Mouse (Mus musculus): ENCODE measurements around the gene Rasgrp3. TPM values are rescaled to one million over a fixed set of nuclear protein-coding genes. Genes with fewer than 3 reads are reported as not detected.

The Rasgrp3 gene
- polyA plus RNA-seq, 1 experiment from 2014 or later: 11.4 TPM

DNA sequence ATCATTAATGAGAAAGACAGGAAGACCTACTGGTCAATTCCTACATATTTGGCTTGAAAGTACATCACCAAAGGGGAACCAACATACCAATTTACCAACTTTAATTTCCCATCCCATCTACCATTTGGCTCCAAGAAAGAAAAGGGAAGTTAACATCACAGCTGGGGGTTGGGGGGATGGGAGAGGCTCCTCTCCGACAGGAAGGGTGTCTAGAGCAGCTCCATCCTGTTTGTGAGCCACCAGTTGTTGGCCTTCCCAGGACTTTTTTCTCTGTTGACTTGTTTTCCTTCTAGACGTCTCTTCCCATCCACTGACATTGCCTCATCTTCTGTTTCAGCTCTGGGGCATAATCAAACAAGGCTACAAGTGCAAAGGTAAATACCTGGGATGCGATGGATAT, 88.1 kb downstream of the Rasgrp3 start:
- Histone ChIP-seq H3K9me3 (replicated peaks; ENCODE audit: control insufficient read depth, low read length) (no peaks in the 10 kb centered on the region), H3K36me3 (replicated peaks; ENCODE audit: control insufficient read depth, insufficient read depth, low read depth, low read length) (no peaks in the 10 kb centered on the region), H3K27ac (replicated peaks; ENCODE audit: low read depth, low read length) (no peak overlapping the region), H3K4me2 (ENCODE audit: low read depth, low read length) (no peak overlapping the region), H3K27me3 (ENCODE audit: control insufficient read depth, insufficient read depth, low read length) (no peaks in the 10 kb centered on the region), H3K4me3 (ENCODE audit: low read depth, low read length) (no peak overlapping the region), H3K9ac (replicated peaks; ENCODE audit: low read length) (no peak overlapping the region), H3K4me1 (ENCODE audit: control insufficient read depth, insufficient read depth, low read length) (no peaks in the 10 kb centered on the region)
- WGBS: 63% methylated on average over 3 of the region's 3 CpGs
- no peak for ATAC-seq (replicated peaks; ENCODE audit: insufficient number of reproducible peaks, low FRiP score, low TSS enrichment, low read depth)
- no peak for DNase-seq (ENCODE audit: low spot score)

DNA sequence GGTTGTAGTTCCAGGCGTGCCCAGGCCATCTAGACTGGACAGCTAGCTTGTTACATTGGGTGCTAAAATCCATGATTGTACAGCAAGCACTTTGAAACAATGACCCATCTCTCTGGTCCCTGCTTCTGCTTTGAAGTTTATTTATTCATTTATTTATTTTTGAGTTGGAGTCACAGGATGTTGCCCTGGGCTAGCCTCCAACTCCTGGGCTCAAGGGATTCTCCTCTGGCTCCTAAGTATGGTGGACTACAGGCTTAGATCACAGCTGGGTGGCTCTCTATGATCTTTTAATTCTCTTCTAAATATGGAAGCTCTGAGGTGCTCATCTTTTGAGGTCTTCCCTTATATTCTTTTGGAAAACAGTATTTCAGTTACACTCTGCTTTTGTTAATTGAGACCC, 90.7 kb downstream of the Rasgrp3 start:
- H3K27ac ChIP-seq (replicated peaks; ENCODE audit: low read depth, low read length): no peak overlapping the region
- no peaks in the 10 kb centered on the region for H3K9me3 ChIP-seq (replicated peaks; ENCODE audit: control insufficient read depth, low read length)
- no peak overlapping the region for H3K4me3 ChIP-seq (ENCODE audit: low read depth, low read length)
- no peak for DNase-seq (ENCODE audit: low spot score)
- WGBS: 88% methylated on average over 1 of the region's 1 CpGs
- ATAC-seq (replicated peaks; ENCODE audit: insufficient number of reproducible peaks, low FRiP score, low TSS enrichment, low read depth): no peak
- no peaks in the 10 kb centered on the region for H3K4me1 ChIP-seq (ENCODE audit: control insufficient read depth, insufficient read depth, low read length)
- no peak overlapping the region for H3K4me2 ChIP-seq (ENCODE audit: low read depth, low read length)
- H3K36me3 ChIP-seq (replicated peaks; ENCODE audit: control insufficient read depth, insufficient read depth, low read depth, low read length): no peaks in the 10 kb centered on the region
- no peak overlapping the region for H3K9ac ChIP-seq (replicated peaks; ENCODE audit: low read length)
- H3K27me3 ChIP-seq (ENCODE audit: control insufficient read depth, insufficient read depth, low read length): no peaks in the 10 kb centered on the region

DNA sequence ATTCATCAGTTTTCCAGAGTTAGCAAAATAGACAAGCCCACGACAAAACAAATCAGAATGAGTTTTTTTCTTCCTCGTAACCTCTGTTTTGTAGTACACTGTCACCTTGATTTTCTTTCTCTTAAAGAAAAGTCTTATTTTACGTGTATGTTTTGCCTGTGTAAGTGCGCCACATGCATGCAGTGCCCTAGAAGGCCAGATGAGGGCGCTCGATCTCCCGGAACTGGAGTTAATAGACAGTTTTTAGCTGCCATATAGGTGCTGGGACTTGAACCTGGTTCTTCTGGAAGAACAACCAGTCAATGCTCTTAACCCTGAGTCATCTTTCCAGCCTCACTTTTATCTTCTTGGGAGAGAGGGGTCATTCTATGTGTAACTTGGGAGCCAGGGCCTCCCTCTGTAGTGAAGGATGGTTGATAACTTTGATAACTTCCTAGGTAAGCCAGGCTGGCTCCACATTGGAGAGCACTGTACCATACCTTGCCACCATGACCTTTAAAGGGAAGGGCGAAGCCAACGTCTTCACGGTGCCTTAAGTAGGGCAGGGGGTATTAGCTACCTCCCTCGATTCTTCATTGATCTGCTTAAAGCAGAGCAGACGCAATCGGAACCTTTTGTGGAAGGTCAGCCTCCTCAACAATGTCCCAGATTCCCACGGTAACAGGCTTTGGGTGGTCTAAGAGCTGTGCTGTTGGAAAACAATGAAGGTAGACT, 93.7 kb downstream of the Rasgrp3 start:
- no peak for DNase-seq (ENCODE audit: low spot score)
- Histone ChIP-seq H3K9me3 (replicated peaks; ENCODE audit: control insufficient read depth, low read length) (no peaks in the 10 kb centered on the region), H3K36me3 (replicated peaks; ENCODE audit: control insufficient read depth, insufficient read depth, low read depth, low read length) (no peaks in the 10 kb centered on the region), H3K4me3 (ENCODE audit: low read depth, low read length) (no peak overlapping the region), H3K4me1 (ENCODE audit: control insufficient read depth, insufficient read depth, low read length) (no peaks in the 10 kb centered on the region; the same call in 1 of the 2 replicates), H3K27ac (replicated peaks; ENCODE audit: low read depth, low read length) (no peak overlapping the region), H3K27me3 (ENCODE audit: control insufficient read depth, insufficient read depth, low read length) (no peaks in the 10 kb centered on the region), H3K9ac (replicated peaks; ENCODE audit: low read length) (no peak overlapping the region), H3K4me2 (ENCODE audit: low read depth, low read length) (no peak overlapping the region)
- WGBS: 90% methylated on average over 14 of the region's 14 CpGs
- ATAC-seq (replicated peaks; ENCODE audit: insufficient number of reproducible peaks, low FRiP score, low TSS enrichment, low read depth): 0 out of 2 replicates have a peak, but pooled peaks have one; percentile 52

DNA sequence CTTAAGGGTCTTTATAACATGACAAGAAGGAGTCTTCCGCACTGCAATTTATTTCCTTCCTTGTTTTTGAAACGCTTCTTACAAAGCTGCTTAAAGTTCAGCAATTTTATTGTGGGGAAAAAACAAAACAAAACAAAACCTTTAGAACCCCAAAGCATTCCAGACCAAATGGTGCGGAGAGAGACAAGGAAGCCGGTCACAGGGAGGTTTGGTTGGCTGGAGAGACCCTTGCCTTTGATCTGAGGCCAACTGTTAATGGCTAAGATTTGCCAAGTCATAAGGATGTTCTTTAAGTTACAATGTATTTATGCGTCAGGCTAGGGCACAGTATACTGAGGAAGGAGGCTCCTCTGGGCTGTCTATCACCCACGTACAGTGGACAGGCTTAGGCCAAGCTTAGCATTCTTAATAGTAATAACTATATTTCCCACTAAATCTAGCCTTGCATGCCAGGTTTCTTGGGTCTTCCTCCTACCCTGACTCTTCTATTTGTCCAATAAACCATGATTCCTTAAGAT, 96.8 kb downstream of the Rasgrp3 start:
- WGBS: 92% methylated on average over 6 of the region's 6 CpGs
- Histone ChIP-seq H3K9me3 (replicated peaks; ENCODE audit: control insufficient read depth, low read length) (no peaks in the 10 kb centered on the region), H3K9ac (replicated peaks; ENCODE audit: low read length) (no peak overlapping the region), H3K4me2 (ENCODE audit: low read depth, low read length) (no peak overlapping the region), H3K27ac (replicated peaks; ENCODE audit: low read depth, low read length) (no peak overlapping the region), H3K4me1 (ENCODE audit: control insufficient read depth, insufficient read depth, low read length) (no peaks in the 10 kb centered on the region; the same call in 1 of the 2 replicates), H3K4me3 (ENCODE audit: low read depth, low read length) (no peak overlapping the region), H3K27me3 (ENCODE audit: control insufficient read depth, insufficient read depth, low read length) (no peaks in the 10 kb centered on the region), H3K36me3 (replicated peaks; ENCODE audit: control insufficient read depth, insufficient read depth, low read depth, low read length) (no peaks in the 10 kb centered on the region)
- DNase-seq (ENCODE audit: low spot score) (no peak), ATAC-seq (replicated peaks; ENCODE audit: insufficient number of reproducible peaks, low FRiP score, low TSS enrichment, low read depth) (no peak)

DNA sequence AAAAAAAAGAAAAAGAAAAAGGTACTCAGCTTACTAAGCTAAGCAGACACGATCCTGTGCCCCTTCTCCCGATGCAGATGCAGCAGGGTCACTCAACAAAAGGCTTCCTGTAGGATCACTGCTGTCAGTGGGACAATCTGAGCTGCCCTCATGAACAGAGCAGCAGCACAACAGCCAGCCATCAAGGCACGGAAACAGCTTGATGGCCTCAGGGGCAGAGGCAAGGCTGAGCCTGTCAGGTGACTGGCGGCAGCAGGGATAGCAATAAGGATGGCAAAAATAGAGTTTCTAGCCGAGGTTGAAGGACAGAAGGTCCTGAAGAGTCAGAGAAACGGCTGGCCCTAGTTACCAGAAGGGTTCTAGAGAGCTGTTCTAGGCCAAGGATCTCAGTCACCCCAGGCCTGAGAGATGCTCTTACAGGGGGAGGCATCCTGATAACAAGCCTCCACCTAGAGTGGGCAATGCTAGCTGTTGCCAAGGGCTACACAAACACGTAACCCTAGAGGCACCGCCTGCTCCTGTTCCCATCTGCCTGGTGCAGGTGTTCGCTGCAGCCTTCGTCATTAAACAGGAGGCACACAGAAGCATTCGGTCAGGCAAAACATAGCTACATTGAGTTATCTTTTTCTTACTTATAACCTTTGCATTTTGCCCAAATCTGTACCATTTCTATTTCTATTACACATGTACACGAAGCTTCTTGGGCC, 98.8 kb downstream of the Rasgrp3 start:
- Histone ChIP-seq H3K4me3 (ENCODE audit: low read depth, low read length) (no peak overlapping the region), H3K9me3 (replicated peaks; ENCODE audit: control insufficient read depth, low read length) (no peaks in the 10 kb centered on the region), H3K27me3 (ENCODE audit: control insufficient read depth, insufficient read depth, low read length) (no peaks in the 10 kb centered on the region), H3K9ac (replicated peaks; ENCODE audit: low read length) (no peak overlapping the region), H3K4me1 (ENCODE audit: control insufficient read depth, insufficient read depth, low read length) (no peaks in the 10 kb centered on the region; the same call in 1 of the 2 replicates), H3K36me3 (replicated peaks; ENCODE audit: control insufficient read depth, insufficient read depth, low read depth, low read length) (no peaks in the 10 kb centered on the region), H3K27ac (replicated peaks; ENCODE audit: low read depth, low read length) (no peak overlapping the region), H3K4me2 (ENCODE audit: low read depth, low read length) (no peak overlapping the region)
- WGBS: 55% methylated on average over 12 of the region's 12 CpGs
- DNase-seq (ENCODE audit: low spot score): no peak
- ATAC-seq (replicated peaks; ENCODE audit: insufficient number of reproducible peaks, low FRiP score, low TSS enrichment, low read depth): peak; percentile 32; the same call in 1 of the 2 replicates

DNA sequence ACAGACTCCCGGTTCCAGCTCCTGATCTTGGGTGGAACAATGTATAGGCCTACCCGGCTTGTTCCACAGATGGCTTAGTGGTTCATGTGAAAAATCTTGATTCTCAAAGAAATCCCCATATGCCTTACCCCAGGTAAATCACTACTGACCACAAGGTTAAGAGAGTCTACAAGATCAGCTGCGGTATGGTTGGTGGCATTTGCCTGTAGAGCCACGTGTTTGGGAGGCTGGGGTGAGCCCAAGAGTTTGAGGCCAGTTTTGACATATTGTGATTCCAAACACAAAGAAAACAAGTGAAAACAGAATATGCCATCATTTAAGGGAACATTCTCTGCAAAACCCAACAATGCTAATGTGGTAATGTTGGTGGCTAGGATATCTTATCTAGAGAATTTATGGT, 99.9 kb downstream of the Rasgrp3 start:
- H3K9ac ChIP-seq (replicated peaks; ENCODE audit: low read length): no peak overlapping the region
- H3K4me1 ChIP-seq (ENCODE audit: control insufficient read depth, insufficient read depth, low read length): no peaks in the 10 kb centered on the region; the same call in 1 of the 2 replicates
- no peaks in the 10 kb centered on the region for H3K36me3 ChIP-seq (replicated peaks; ENCODE audit: control insufficient read depth, insufficient read depth, low read depth, low read length)
- ATAC-seq (replicated peaks; ENCODE audit: insufficient number of reproducible peaks, low FRiP score, low TSS enrichment, low read depth) (no peak), DNase-seq (ENCODE audit: low spot score) (no peak)
- 86% methylated on average over 4 of the region's 4 CpGs for WGBS
- no peaks in the 10 kb centered on the region for H3K27me3 ChIP-seq (ENCODE audit: control insufficient read depth, insufficient read depth, low read length)
- H3K4me3 ChIP-seq (ENCODE audit: low read depth, low read length): no peak overlapping the region
- H3K27ac ChIP-seq (replicated peaks; ENCODE audit: low read depth, low read length): no peak overlapping the region
- H3K9me3 ChIP-seq (replicated peaks; ENCODE audit: control insufficient read depth, low read length): no peaks in the 10 kb centered on the region
- H3K4me2 ChIP-seq (ENCODE audit: low read depth, low read length): no peak overlapping the region

DNA sequence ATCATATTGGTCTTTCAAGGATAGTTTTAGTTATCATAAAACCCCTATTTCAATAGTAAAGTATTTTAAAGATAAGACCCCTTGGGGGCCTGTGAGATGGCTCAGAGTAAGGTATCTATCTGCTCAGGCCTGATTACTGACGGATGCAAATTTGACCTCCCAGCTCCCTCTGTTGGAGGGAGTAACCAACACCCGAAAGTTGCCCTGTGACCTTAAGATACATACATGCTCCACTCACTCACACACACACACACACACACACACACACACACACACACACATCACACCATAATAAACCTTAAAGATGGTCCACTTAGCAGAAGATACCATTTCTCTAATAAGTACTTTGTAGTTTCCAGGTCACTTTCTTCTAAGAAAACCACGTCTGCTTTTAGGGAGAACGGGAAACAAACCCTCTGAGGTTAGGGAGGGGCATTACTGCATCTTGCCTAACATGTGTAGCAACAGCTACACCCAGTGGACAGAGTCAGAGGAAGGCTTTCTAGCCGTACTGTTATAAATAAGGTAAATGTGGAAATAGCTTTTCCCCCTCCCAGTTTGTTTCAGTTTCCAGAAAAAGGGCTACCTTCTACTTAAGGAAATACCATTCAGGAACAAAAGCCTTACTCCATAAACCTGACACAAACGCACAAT, 100.8 kb downstream of the Rasgrp3 start:
- Histone ChIP-seq H3K36me3 (replicated peaks; ENCODE audit: control insufficient read depth, insufficient read depth, low read depth, low read length) (no peaks in the 10 kb centered on the region), H3K27me3 (ENCODE audit: control insufficient read depth, insufficient read depth, low read length) (no peaks in the 10 kb centered on the region), H3K4me2 (ENCODE audit: low read depth, low read length) (no peak overlapping the region), H3K4me1 (ENCODE audit: control insufficient read depth, insufficient read depth, low read length) (no peaks in the 10 kb centered on the region; the same call in 1 of the 2 replicates), H3K4me3 (ENCODE audit: low read depth, low read length) (no peak overlapping the region), H3K27ac (replicated peaks; ENCODE audit: low read depth, low read length) (no peak overlapping the region), H3K9ac (replicated peaks; ENCODE audit: low read length) (no peak overlapping the region), H3K9me3 (replicated peaks; ENCODE audit: control insufficient read depth, low read length) (no peaks in the 10 kb centered on the region)
- ATAC-seq (replicated peaks; ENCODE audit: insufficient number of reproducible peaks, low FRiP score, low TSS enrichment, low read depth): no peak
- DNase-seq (ENCODE audit: low spot score): peak; percentile 57
- WGBS: 47% methylated on average over 6 of the region's 6 CpGs

Data from embryonic facial prominence, embryonic 11.5 days (tissue).